Mouse (Mus musculus): ENCODE data around the gene Xlr3c. TPM values are rescaled to one million over a fixed set of nuclear protein-coding genes. Genes with fewer than 3 reads are reported as not detected.

Gene Xlr3c
- 0.68 TPM for polyA plus RNA-seq (2014; fragmentation: Illumina TruSeq; extraction: RNeasy Lipid Tissue Mini Kit (QIAGEN cat#74804); ENCODE audit: low read depth, low replicate concordance)

DNA sequence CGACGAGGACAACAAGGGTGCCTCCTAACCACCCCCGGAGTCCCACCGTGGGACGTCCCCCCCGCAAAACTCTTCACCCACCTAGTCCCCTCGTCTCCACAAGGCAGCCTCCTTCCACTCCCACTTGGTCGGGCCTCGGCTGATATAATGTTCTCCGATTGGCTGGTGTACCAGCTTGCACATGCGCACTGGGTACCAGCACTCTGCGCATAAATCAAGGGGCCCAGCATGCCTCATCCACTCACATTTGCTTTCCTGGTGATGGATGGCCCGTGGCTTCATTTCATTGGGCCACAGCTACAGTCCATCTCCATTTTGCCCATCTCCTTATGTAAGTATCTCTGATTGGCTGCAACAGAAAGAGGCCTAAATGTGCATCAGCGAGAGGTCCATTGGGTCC is at the start of gene Xlr3c:
Gene Xlr3c, minus strand, starts transcription at position 121 of the 400 bp plus-strand sequence.

DNA sequence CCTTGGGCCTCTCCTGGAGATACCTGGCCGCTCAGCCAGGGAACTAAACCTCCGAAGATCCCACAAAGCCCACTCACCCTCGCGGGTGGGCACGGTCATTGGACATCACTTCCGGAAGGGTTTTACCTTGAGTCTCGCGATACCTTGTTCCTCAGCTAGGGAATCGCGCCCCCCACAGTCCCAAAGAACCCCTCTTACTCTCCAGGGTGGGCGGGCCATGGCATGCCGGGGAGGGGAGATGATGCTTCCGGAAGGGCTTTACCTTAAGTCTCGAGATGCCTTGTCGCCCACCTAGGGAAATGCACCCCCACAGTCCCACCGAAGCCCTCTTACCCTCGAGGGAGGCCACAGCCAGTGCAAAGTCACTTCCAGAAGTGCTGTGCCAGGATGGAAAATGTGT is 27.7 kb upstream of the Xlr3c start, which contains the start of the genes Xlr5a and Xlr5c:
Gene Xlr5a, minus strand, starts transcription at position 101 of the 400 bp plus-strand sequence.
Gene Xlr5c, minus strand, starts transcription at position 101 of the 400 bp plus-strand sequence.

DNA sequence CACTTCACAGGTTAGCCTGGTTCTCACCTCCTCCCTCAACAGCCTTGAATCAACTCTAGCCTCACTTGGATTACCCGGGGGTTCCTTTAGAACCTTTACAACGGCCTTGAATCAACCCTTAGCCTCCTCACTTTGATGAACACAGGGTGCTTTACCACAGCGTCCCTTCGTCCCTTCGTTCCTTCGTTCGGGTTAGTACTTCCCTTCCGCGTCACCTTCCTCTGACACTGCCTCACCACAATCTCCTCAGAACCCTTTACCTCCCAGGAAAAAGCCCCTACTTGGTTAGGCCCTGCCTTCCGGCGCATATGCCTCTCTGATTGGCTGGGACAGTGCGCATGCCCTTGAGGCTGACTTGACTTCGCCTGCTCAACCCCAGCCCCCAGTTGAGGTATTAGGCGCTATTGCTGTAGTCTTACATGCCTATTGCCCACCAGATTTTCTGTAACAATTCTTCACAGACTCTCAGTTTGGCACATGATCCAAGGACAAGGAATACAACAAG is 22.3 kb downstream of the Xlr3c start, which contains the start of gene Xlr4c:
Gene Xlr4c, minus strand, starts transcription at position 310 of the 505 bp plus-strand sequence.

DNA sequence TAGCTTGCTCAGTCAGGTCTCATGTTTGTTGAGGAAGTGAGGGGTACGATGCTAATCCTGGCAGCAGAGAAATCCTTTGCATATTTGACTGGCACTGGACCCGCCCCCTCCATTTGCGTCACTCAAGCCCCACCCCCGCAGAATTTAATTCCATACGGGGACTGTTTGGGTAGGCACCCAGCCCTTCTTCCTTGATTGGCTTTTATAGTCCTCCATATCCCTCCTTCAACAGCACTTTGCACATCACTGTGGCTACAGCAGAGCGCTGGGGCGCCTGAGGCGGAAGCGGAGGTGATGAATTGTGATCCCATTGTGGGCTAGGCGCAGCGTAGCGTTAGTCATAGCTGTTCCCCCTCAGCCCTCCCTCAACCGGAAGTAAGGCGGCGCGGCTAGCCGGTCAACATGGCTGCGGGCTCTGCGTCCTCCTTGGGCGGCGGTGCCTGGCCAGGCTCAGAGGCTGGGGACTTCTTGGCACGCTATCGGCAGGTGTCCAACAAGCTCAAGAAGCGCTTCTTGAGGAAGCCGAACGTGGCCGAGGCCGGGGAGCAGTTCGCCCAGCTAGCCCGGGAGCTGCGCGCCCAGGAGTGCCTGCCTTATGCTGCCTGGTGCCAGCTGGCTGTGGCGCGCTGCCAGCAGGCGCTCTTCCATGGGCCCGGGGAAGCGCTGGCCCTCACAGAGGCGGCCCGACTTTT is 37.1 kb downstream of the Xlr3c start, which contains the start of gene F8a:
Gene F8a, plus strand, starts transcription at position 378 of the 692 bp plus-strand sequence.

DNA sequence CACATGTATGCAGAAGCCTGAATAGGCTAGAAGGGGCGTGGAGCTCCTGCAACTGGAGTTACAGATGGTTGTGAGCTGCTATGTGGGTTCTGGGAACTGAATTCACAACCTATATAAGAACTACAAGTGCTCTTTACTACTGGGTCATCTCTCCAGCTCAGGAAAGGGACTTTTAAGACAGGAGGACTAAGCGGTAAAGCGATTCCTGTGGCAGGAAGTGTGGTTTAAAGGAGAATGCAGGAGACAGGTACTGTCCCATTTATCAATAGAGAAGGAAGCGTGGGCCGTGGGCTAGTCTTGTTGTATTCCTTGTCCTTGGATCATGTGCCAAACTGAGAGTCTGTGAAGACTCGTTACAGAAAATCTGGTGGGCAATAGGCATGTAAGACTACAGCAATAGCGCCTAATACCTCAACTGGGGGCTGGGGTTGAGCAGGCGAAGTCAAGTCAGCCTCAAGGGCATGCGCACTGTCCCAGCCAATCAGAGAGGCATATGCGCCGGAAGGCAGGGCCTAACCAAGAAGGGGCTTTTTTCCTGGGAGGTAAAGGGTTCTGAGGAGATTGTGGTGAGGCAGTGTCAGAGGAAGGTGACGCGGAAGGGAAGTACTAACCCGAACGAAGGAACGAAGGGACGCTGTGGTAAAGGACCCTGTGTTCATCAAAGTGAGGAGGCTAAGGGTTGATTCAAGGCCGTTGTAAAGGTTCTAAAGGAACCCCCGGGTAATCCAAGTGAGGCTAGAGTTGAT is 51.2 kb downstream of the Xlr3c start, which contains the start of gene Xlr4b:
Gene Xlr4b, plus strand, starts transcription at position 515 of the 746 bp plus-strand sequence.

Other genes starting within 250 kb of the Xlr3c start
- gene Pnma5, start 228.3 kb downstream of the Xlr3c start, polyA plus RNA-seq (2014; fragmentation: Illumina TruSeq; extraction: RNeasy Lipid Tissue Mini Kit (QIAGEN cat#74804); ENCODE audit: low read depth, low replicate concordance) = not detected
- gene Pnma3, start 200.6 kb downstream of the Xlr3c start, polyA plus RNA-seq (2014; fragmentation: Illumina TruSeq; extraction: RNeasy Lipid Tissue Mini Kit (QIAGEN cat#74804); ENCODE audit: low read depth, low replicate concordance) = not detected
- 24.2 TPM for gene Xlr4a, start 182.9 kb downstream of the Xlr3c start, polyA plus RNA-seq (2014; fragmentation: Illumina TruSeq; extraction: RNeasy Lipid Tissue Mini Kit (QIAGEN cat#74804); ENCODE audit: low read depth, low replicate concordance)
- gene Xlr3a, start 168.3 kb downstream of the Xlr3c start, polyA plus RNA-seq (2014; fragmentation: Illumina TruSeq; extraction: RNeasy Lipid Tissue Mini Kit (QIAGEN cat#74804); ENCODE audit: low read depth, low replicate concordance) = 4.9 TPM
- not detected for gene Gm14685, start 148.3 kb downstream of the Xlr3c start, polyA plus RNA-seq (2014; fragmentation: Illumina TruSeq; extraction: RNeasy Lipid Tissue Mini Kit (QIAGEN cat#74804); ENCODE audit: low read depth, low replicate concordance)
- gene Xlr5b, start 116.6 kb downstream of the Xlr3c start, polyA plus RNA-seq (2014; fragmentation: Illumina TruSeq; extraction: RNeasy Lipid Tissue Mini Kit (QIAGEN cat#74804); ENCODE audit: low read depth, low replicate concordance) = 0.25 TPM
- gene DXBay18, start 115.9 kb downstream of the Xlr3c start, polyA plus RNA-seq (2014; fragmentation: Illumina TruSeq; extraction: RNeasy Lipid Tissue Mini Kit (QIAGEN cat#74804); ENCODE audit: low read depth, low replicate concordance) = 2.2 TPM
- gene Spin2d, start 88.4 kb downstream of the Xlr3c start, polyA plus RNA-seq (2014; fragmentation: Illumina TruSeq; extraction: RNeasy Lipid Tissue Mini Kit (QIAGEN cat#74804); ENCODE audit: low read depth, low replicate concordance) = not detected
- 4.5 TPM for gene Xlr3b, start 73.2 kb downstream of the Xlr3c start, polyA plus RNA-seq (2014; fragmentation: Illumina TruSeq; extraction: RNeasy Lipid Tissue Mini Kit (QIAGEN cat#74804); ENCODE audit: low read depth, low replicate concordance)
- gene Xlr4b, start 51.1 kb downstream of the Xlr3c start, polyA plus RNA-seq (2014; fragmentation: Illumina TruSeq; extraction: RNeasy Lipid Tissue Mini Kit (QIAGEN cat#74804); ENCODE audit: low read depth, low replicate concordance) = 3.8 TPM
- gene F8a, start 37.1 kb downstream of the Xlr3c start, polyA plus RNA-seq (2014; fragmentation: Illumina TruSeq; extraction: RNeasy Lipid Tissue Mini Kit (QIAGEN cat#74804); ENCODE audit: low read depth, low replicate concordance) = 7.4 TPM
- gene Xlr4c, start 22.3 kb downstream of the Xlr3c start, polyA plus RNA-seq (2014; fragmentation: Illumina TruSeq; extraction: RNeasy Lipid Tissue Mini Kit (QIAGEN cat#74804); ENCODE audit: low read depth, low replicate concordance) = 3.9 TPM
- gene Xlr5a, start 27.6 kb upstream of the Xlr3c start, polyA plus RNA-seq (2014; fragmentation: Illumina TruSeq; extraction: RNeasy Lipid Tissue Mini Kit (QIAGEN cat#74804); ENCODE audit: low read depth, low replicate concordance) = not detected
- gene Xlr5c, start 27.6 kb upstream of the Xlr3c start, polyA plus RNA-seq (2014; fragmentation: Illumina TruSeq; extraction: RNeasy Lipid Tissue Mini Kit (QIAGEN cat#74804); ENCODE audit: low read depth, low replicate concordance) = not detected
- gene Gm45015, start 71.5 kb upstream of the Xlr3c start, polyA plus RNA-seq (2014; fragmentation: Illumina TruSeq; extraction: RNeasy Lipid Tissue Mini Kit (QIAGEN cat#74804); ENCODE audit: low read depth, low replicate concordance) = not detected
- gene Zfp275, start 77.2 kb upstream of the Xlr3c start, polyA plus RNA-seq (2014; fragmentation: Illumina TruSeq; extraction: RNeasy Lipid Tissue Mini Kit (QIAGEN cat#74804); ENCODE audit: low read depth, low replicate concordance) = 18.0 TPM
- not detected for gene Gm18336, start 133.3 kb upstream of the Xlr3c start, polyA plus RNA-seq (2014; fragmentation: Illumina TruSeq; extraction: RNeasy Lipid Tissue Mini Kit (QIAGEN cat#74804); ENCODE audit: low read depth, low replicate concordance)
- 0.10 TPM for gene Zfp92, start 145.7 kb upstream of the Xlr3c start, polyA plus RNA-seq (2014; fragmentation: Illumina TruSeq; extraction: RNeasy Lipid Tissue Mini Kit (QIAGEN cat#74804); ENCODE audit: low read depth, low replicate concordance)
- 2.0 TPM for gene Trex2, start 170.0 kb upstream of the Xlr3c start, polyA plus RNA-seq (2014; fragmentation: Illumina TruSeq; extraction: RNeasy Lipid Tissue Mini Kit (QIAGEN cat#74804); ENCODE audit: low read depth, low replicate concordance)
- 19.9 TPM for gene Haus7, start 193.7 kb upstream of the Xlr3c start, polyA plus RNA-seq (2014; fragmentation: Illumina TruSeq; extraction: RNeasy Lipid Tissue Mini Kit (QIAGEN cat#74804); ENCODE audit: low read depth, low replicate concordance)
- gene Bgn, start 218.2 kb upstream of the Xlr3c start, polyA plus RNA-seq (2014; fragmentation: Illumina TruSeq; extraction: RNeasy Lipid Tissue Mini Kit (QIAGEN cat#74804); ENCODE audit: low read depth, low replicate concordance) = 271 TPM
- 54.7 TPM for gene Atp2b3, start 237.7 kb upstream of the Xlr3c start, polyA plus RNA-seq (2014; fragmentation: Illumina TruSeq; extraction: RNeasy Lipid Tissue Mini Kit (QIAGEN cat#74804); ENCODE audit: low read depth, low replicate concordance)